Mouse (Mus musculus): ENCODE data around the gene Irf8. TPM values are rescaled to one million over a fixed set of nuclear protein-coding genes. Genes with fewer than 3 reads are reported as not detected.

Irf8 gene
- total and polyA plus RNA-seq, 3 experiments = not detected

- Histone ChIP-seq H3K4me3 (ENCODE audit: control insufficient read depth in 1 of 2, insufficient read depth in 1 of 2, low read depth in 2 of 2, low read length in 2 of 2) (no peak overlapping the region), H3K36me3 (ENCODE audit: control insufficient read depth in 1 of 2, insufficient read depth in 2 of 2, low read length in 2 of 2) (no peaks in the 10 kb centered on the region), H3K27ac (ENCODE audit: control insufficient read depth, low read depth, low read length) (no peak overlapping the region), H3K9ac (ENCODE audit: control insufficient read depth, low read depth, low read length, poor library complexity, severe bottlenecking) (no peak overlapping the region), H3K4me1 (ENCODE audit: control insufficient read depth in 1 of 2, insufficient read depth in 2 of 2, low read length in 2 of 2) (no peaks in the 10 kb centered on the region), H3K27me3 (ENCODE audit: control insufficient read depth in 1 of 2, insufficient read depth in 2 of 2, low read length in 2 of 2) (no peaks in the 10 kb centered on the region), H3K79me2 (ENCODE audit: control insufficient read depth, insufficient read depth, low read length, poor library complexity) (no peaks in the 10 kb centered on the region), H3K9me3 (replicated peaks; ENCODE audit: insufficient read depth, low read length) (no peaks in the 10 kb centered on the region)
- DNase-seq (ENCODE audit: low read depth, low spot score) = no peak
- no peak for TF ChIP-seq TAL1 (IDR thresholded peaks at IDR 0.05; ENCODE audit: low read length)
- no peak for TF ChIP-seq POLR2AphosphoS5 (IDR thresholded peaks at IDR 0.05; ENCODE audit: borderline replicate concordance, low read depth, low read length)
- TF ChIP-seq MEF2A (IDR thresholded peaks at IDR 0.05; ENCODE audit: extremely low read depth, insufficient replicate concordance, low read depth, low read length, poor library complexity, severe bottlenecking) = no peak
- no peak for TF ChIP-seq ZMIZ1 (IDR thresholded peaks at IDR 0.05; ENCODE audit: low read depth, low read length)
- TF ChIP-seq TBP (IDR thresholded peaks at IDR 0.05; ENCODE audit: low read depth, low read length) = no peak
Observed at GRCm38 (mm10) chr8:120747286-120747685, 11.1 kb downstream of the Irf8 start.

DNA sequence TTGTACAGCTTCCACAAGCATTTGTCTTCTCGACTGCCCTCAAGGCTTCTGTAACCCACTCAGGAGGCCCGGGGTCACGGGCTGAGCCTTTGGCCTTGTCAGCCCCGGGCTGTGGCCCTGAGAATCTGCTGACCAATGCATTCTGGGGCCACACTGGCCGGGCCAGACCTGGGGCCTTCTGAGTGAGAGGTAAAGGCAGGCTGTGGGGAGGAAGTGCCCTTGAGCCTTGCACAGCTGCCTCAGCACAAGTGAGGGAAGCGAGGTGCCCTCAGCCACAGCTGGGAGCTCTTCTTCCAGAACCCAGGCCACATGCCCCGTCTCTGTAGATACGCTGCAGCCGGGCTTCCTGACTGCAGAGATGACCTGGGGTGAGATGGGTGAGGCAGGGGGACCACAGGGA is 14.5 kb downstream of the Irf8 start:
- Histone ChIP-seq H3K27ac (ENCODE audit: control insufficient read depth, low read depth, low read length) (no peak overlapping the region), H3K79me2 (ENCODE audit: control insufficient read depth, insufficient read depth, low read length, poor library complexity) (no peaks in the 10 kb centered on the region), H3K4me1 (ENCODE audit: control insufficient read depth in 1 of 2, insufficient read depth in 2 of 2, low read length in 2 of 2) (no peaks in the 10 kb centered on the region), H3K9me3 (replicated peaks; ENCODE audit: insufficient read depth, low read length) (no peaks in the 10 kb centered on the region), H3K9ac (ENCODE audit: control insufficient read depth, low read depth, low read length, poor library complexity, severe bottlenecking) (no peak overlapping the region), H3K27me3 (ENCODE audit: control insufficient read depth in 1 of 2, insufficient read depth in 2 of 2, low read length in 2 of 2) (no peaks in the 10 kb centered on the region), H3K36me3 (ENCODE audit: control insufficient read depth in 1 of 2, insufficient read depth in 2 of 2, low read length in 2 of 2) (no peaks in the 10 kb centered on the region), H3K4me3 (ENCODE audit: control insufficient read depth in 1 of 2, insufficient read depth in 1 of 2, low read depth in 2 of 2, low read length in 2 of 2) (no peak overlapping the region)
- no peak for DNase-seq (ENCODE audit: low read depth, low spot score)
- TF ChIP-seq ZNF384 (IDR thresholded peaks at IDR 0.05; ENCODE audit: low read depth, low read length) (no peak), ETS1 (IDR thresholded peaks at IDR 0.05; ENCODE audit: low read depth, low read length) (no peak), ELF1 (IDR thresholded peaks at IDR 0.05; ENCODE audit: low read depth, low read length) (no peak), MAFK (IDR thresholded peaks at IDR 0.05; ENCODE audit: borderline replicate concordance, low read depth, low read length) (no peak), HCFC1 (IDR thresholded peaks at IDR 0.05; ENCODE audit: low read depth, low read length) (no peak), MYC (IDR thresholded peaks at IDR 0.05; ENCODE audit: low read depth, low read length) (no peak), ZMIZ1 (IDR thresholded peaks at IDR 0.05; ENCODE audit: low read depth, low read length) (no peak), BHLHE40 (IDR thresholded peaks at IDR 0.05; ENCODE audit: borderline replicate concordance, low read depth, low read length) (no peak), TCF12 (IDR thresholded peaks at IDR 0.05; ENCODE audit: low read depth, low read length) (no peak), SMC3 (IDR thresholded peaks at IDR 0.05; ENCODE audit: low read depth, low read length) (no peak), MYB (IDR thresholded peaks at IDR 0.05; ENCODE audit: low read depth, low read length) (no peak), POLR2A (IDR thresholded peaks at IDR 0.05; ENCODE audit: control insufficient read depth in 1 of 2, insufficient read depth in 1 of 2, low read depth in 1 of 2, low read length in 2 of 2, poor library complexity in 1 of 2) (no peak), USF1 (IDR thresholded peaks at IDR 0.05; ENCODE audit: low read depth, low read length) (no peak), MAZ (IDR thresholded peaks at IDR 0.05; ENCODE audit: low read depth, low read length) (no peak)

All from MEL (cell line).